Mouse (Mus musculus): ENCODE results near the gene Cul7. TPM values are rescaled to one million over a fixed set of nuclear protein-coding genes. Genes with fewer than 3 reads are reported as not detected.

The Cul7 gene
- polyA plus RNA-seq, 1 experiment from 2014 or later = 54.8 TPM

Other genes with a start within 250 kb of the Cul7 start
- 1.5 and 1.8 TPM in 2 replicates for gene Crip3, start 221.4 kb upstream of the Cul7 start, polyA plus RNA-seq (2015; fragmentation: Nextera tagmentation; extraction: Ambion mirVana)
- gene Slc22a7, start 211.9 kb upstream of the Cul7 start, polyA plus RNA-seq (2015; fragmentation: Nextera tagmentation; extraction: Ambion mirVana) = not detected in 2 replicates
- 0.12 and 0.19 TPM in 2 replicates for gene Ttbk1, start 162.7 kb upstream of the Cul7 start, polyA plus RNA-seq (2015; fragmentation: Nextera tagmentation; extraction: Ambion mirVana)
- 40.4 and 45.3 TPM in 2 replicates for gene Dnph1, start 153.6 kb upstream of the Cul7 start, polyA plus RNA-seq (2015; fragmentation: Nextera tagmentation; extraction: Ambion mirVana)
- gene Cul9, start 103.9 kb upstream of the Cul7 start, polyA plus RNA-seq (2015; fragmentation: Nextera tagmentation; extraction: Ambion mirVana) = 3.2 and 4.0 TPM in 2 replicates
- 7.0 and 8.9 TPM in 2 replicates for gene Srf, start 94.2 kb upstream of the Cul7 start, polyA plus RNA-seq (2015; fragmentation: Nextera tagmentation; extraction: Ambion mirVana)
- 93.9 and 94.9 TPM in 2 replicates for gene Ptk7, start 20.8 kb upstream of the Cul7 start, polyA plus RNA-seq (2015; fragmentation: Nextera tagmentation; extraction: Ambion mirVana)
- 41.4 and 46.7 TPM in 2 replicates for gene Klc4, start 4.3 kb upstream of the Cul7 start, polyA plus RNA-seq (2015; fragmentation: Nextera tagmentation; extraction: Ambion mirVana)
- gene Mrpl2, start 4.1 kb upstream of the Cul7 start, polyA plus RNA-seq (2015; fragmentation: Nextera tagmentation; extraction: Ambion mirVana) = 94.1 and 99.9 TPM in 2 replicates
- 49.7 and 52.4 TPM in 2 replicates for gene Rrp36, start 24.0 kb downstream of the Cul7 start, polyA plus RNA-seq (2015; fragmentation: Nextera tagmentation; extraction: Ambion mirVana)
- 148 and 160 TPM in 2 replicates for gene Mea1, start 28.5 kb downstream of the Cul7 start, polyA plus RNA-seq (2015; fragmentation: Nextera tagmentation; extraction: Ambion mirVana)
- 110 and 113 TPM in 2 replicates for gene Klhdc3, start 30.6 kb downstream of the Cul7 start, polyA plus RNA-seq (2015; fragmentation: Nextera tagmentation; extraction: Ambion mirVana)
- gene Ppp2r5d, start 54.8 kb downstream of the Cul7 start, polyA plus RNA-seq (2015; fragmentation: Nextera tagmentation; extraction: Ambion mirVana) = 71.7 and 82.4 TPM in 2 replicates
- 14.7 and 15.0 TPM in 2 replicates for gene Pex6, start 61.1 kb downstream of the Cul7 start, polyA plus RNA-seq (2015; fragmentation: Nextera tagmentation; extraction: Ambion mirVana)
- gene Gnmt, start 78.8 kb downstream of the Cul7 start, polyA plus RNA-seq (2015; fragmentation: Nextera tagmentation; extraction: Ambion mirVana) = 17.1 and 21.8 TPM in 2 replicates
- gene Cnpy3, start 101.9 kb downstream of the Cul7 start, polyA plus RNA-seq (2015; fragmentation: Nextera tagmentation; extraction: Ambion mirVana) = 70.7 and 74.0 TPM in 2 replicates
- 0.17 TPM in 1 of 2 replicates, not detected in the other for gene Ptcra, start 113.4 kb downstream of the Cul7 start, polyA plus RNA-seq (2015; fragmentation: Nextera tagmentation; extraction: Ambion mirVana)
- gene 2310039H08Rik, start 122.3 kb downstream of the Cul7 start, polyA plus RNA-seq (2015; fragmentation: Nextera tagmentation; extraction: Ambion mirVana) = 76.2 and 83.8 TPM in 2 replicates
- gene Rpl7l1, start 132.3 kb downstream of the Cul7 start, polyA plus RNA-seq (2015; fragmentation: Nextera tagmentation; extraction: Ambion mirVana) = 151 and 155 TPM in 2 replicates
- gene Bicral, start 208.1 kb downstream of the Cul7 start, polyA plus RNA-seq (2015; fragmentation: Nextera tagmentation; extraction: Ambion mirVana) = 3.4 and 4.0 TPM in 2 replicates
- 25.8 and 34.8 TPM in 2 replicates for gene Tbcc, start 240.3 kb downstream of the Cul7 start, polyA plus RNA-seq (2015; fragmentation: Nextera tagmentation; extraction: Ambion mirVana)

All from stomach, embryonic 16.5 days (tissue).